Mouse (Mus musculus) activated CD4-positive, CD25-positive, alpha-beta regulatory T cell, adult 4 months (primary cell): Measurements from ENCODE around the gene Zfp148. TPM values are rescaled to one million over a fixed set of nuclear protein-coding genes. Genes with fewer than 3 reads are reported as not detected.
"Not testable (repeated sequence)": the region's sequence is repeated elsewhere in the genome, so short reads cannot be mapped to it uniquely, and the experiment has no call there.

Experiments used
- ATAC-seq: one replicate; pipeline ENCODE4 v1.8.0; 2017
- polyA plus RNA-seq, 2 experiments: library from polyadenylated mRNA; unstranded; fragments of 100-300 nt; shearing (Covaris generic); gene quantifications; one replicate each; pipeline ENCODE4 v1.2.1; 2017

The Zfp148 gene
- polyA plus RNA-seq, 2 experiments from 2014 or later = 45.4 to 46.4 TPM

- ATAC-seq = no peak
Measured at GRCm38 (mm10) chr16:33465242-33465614, 84.6 kb downstream of the Zfp148 start.

- ATAC-seq = no peak
Measured at GRCm38 (mm10) chr16:33467451-33467850, 86.8 kb downstream of the Zfp148 start.

GRCm38 (mm10) chr16:33469973-33470372, 89.3 kb downstream of the Zfp148 start:
- no peak for ATAC-seq

- no peak for ATAC-seq
Measured at GRCm38 (mm10) chr16:33474381-33474780, 93.7 kb downstream of the Zfp148 start.

- no peak for ATAC-seq
Measured at GRCm38 (mm10) chr16:33479926-33480325, 99.3 kb downstream of the Zfp148 start.

- ATAC-seq = peak; percentile 73
Measured at GRCm38 (mm10) chr16:33481148-33481547, 100.5 kb downstream of the Zfp148 start.

GRCm38 (mm10) chr16:33482309-33482708, 101.7 kb downstream of the Zfp148 start:
- no peak for ATAC-seq

GRCm38 (mm10) chr16:33487709-33488108, 107.1 kb downstream of the Zfp148 start:
- no peak for ATAC-seq

- ATAC-seq = no peak
Measured at GRCm38 (mm10) chr16:33494374-33494773, 113.7 kb downstream of the Zfp148 start.

- no peak for ATAC-seq
Measured at GRCm38 (mm10) chr16:33508082-33508481, 127.4 kb downstream of the Zfp148 start.

GRCm38 (mm10) chr16:33509231-33509630, 128.6 kb downstream of the Zfp148 start:
- ATAC-seq = not testable (repeated sequence)

- ATAC-seq = not testable (repeated sequence)
Measured at GRCm38 (mm10) chr16:33510856-33511255, 130.2 kb downstream of the Zfp148 start.

- ATAC-seq = no peak
Measured at GRCm38 (mm10) chr16:33512555-33512954, 131.9 kb downstream of the Zfp148 start.

GRCm38 (mm10) chr16:33516807-33517565, 136.3 kb downstream of the Zfp148 start, which contains the start of gene Slc12a8:
TSS of gene Slc12a8 (plus strand) at chr16:33517328.
- no peak for ATAC-seq

- no peak for ATAC-seq
Measured at GRCm38 (mm10) chr16:33517627-33518026, 137.0 kb downstream of the Zfp148 start.

- no peak for ATAC-seq
Measured at GRCm38 (mm10) chr16:33518236-33518635, 137.6 kb downstream of the Zfp148 start.

- ATAC-seq = no peak
Measured at GRCm38 (mm10) chr16:33519916-33520568, 139.4 kb downstream of the Zfp148 start.

GRCm38 (mm10) chr16:33522516-33522915, 141.9 kb downstream of the Zfp148 start:
- no peak for ATAC-seq

GRCm38 (mm10) chr16:33523571-33523970, 142.9 kb downstream of the Zfp148 start:
- no peak for ATAC-seq

GRCm38 (mm10) chr16:33529502-33530454, 149.1 kb downstream of the Zfp148 start:
- no peak for ATAC-seq

- no peak for ATAC-seq
Measured at GRCm38 (mm10) chr16:33531184-33531583, 150.5 kb downstream of the Zfp148 start.

GRCm38 (mm10) chr16:33536456-33536855, 155.8 kb downstream of the Zfp148 start:
- ATAC-seq = no peak
